Mouse (Mus musculus): ENCODE results near the gene Olfr1157. TPM values are rescaled to one million over a fixed set of nuclear protein-coding genes. Genes with fewer than 3 reads are reported as not detected.

Olfr1157 gene
- polyA plus RNA-seq, 1 experiment = not detected

DNA sequence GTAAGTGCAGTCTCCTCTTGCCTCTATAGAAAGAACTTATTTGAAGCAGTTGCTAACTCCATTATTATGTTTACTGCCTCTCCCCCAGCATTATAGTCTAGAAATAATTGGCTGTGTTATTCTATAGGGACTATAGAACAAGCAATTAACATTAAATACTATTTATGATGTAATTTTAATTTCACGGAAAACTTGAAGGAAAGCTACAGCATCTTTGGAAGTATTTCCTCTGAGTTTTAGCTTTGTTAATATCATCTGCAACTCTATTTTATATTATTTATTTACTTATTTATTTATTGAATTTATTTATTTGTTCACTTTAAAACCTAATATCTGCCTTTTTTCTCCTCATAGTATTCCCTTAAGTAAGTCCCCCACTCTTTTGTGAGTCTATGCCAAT lies 23.1 kb downstream of the Olfr1157 start, which contains the start of gene Olfr1155:
Olfr1155 (minus strand) TSS at position 101 of the 400 bp plus-strand sequence.
- H3K27me3 ChIP-seq (ENCODE audit: control insufficient read depth, insufficient read depth, insufficient read length) = no peaks in the 10 kb centered on the region
- no peaks in the 10 kb centered on the region for H3K36me3 ChIP-seq (ENCODE audit: control insufficient read depth, insufficient read depth)
- H3ac ChIP-seq (ENCODE audit: control insufficient read depth, insufficient read length, low read depth) = no peak within 1 kb of the TSS

More for the DNA sequence above, 23.1 kb downstream of the Olfr1157 start, which contains the start of gene Olfr1155:
- Histone ChIP-seq H3K79me2 (ENCODE audit: control insufficient read depth, insufficient read depth) (no peaks in the 10 kb centered on the region), H3K79me3 (ENCODE audit: low read depth) (no peaks in the 10 kb centered on the region), H3K4me3 (ENCODE audit: insufficient read depth, poor library complexity, severe bottlenecking) (no peak within 1 kb of the TSS)
- TF ChIP-seq CEBPB (IDR thresholded peaks at IDR 0.05; ENCODE audit: low read depth) = no peak

Other genes starting within 250 kb of the Olfr1157 start
- gene Olfr1138, start 228.3 kb downstream of the Olfr1157 start, polyA plus RNA-seq (2012; fragmentation: generic; extraction: Trizol) = not detected
- gene Olfr1140, start 224.5 kb downstream of the Olfr1157 start, polyA plus RNA-seq (2012; fragmentation: generic; extraction: Trizol) = not detected
- gene Olfr1141, start 214.3 kb downstream of the Olfr1157 start, polyA plus RNA-seq (2012; fragmentation: generic; extraction: Trizol) = not detected
- gene Olfr152, start 188.8 kb downstream of the Olfr1157 start, polyA plus RNA-seq (2012; fragmentation: generic; extraction: Trizol) = not detected
- not detected for gene Olfr1143, start 167.7 kb downstream of the Olfr1157 start, polyA plus RNA-seq (2012; fragmentation: generic; extraction: Trizol)
- not detected for gene Olfr1145, start 158.5 kb downstream of the Olfr1157 start, polyA plus RNA-seq (2012; fragmentation: generic; extraction: Trizol)
- gene Olfr1148, start 137.8 kb downstream of the Olfr1157 start, polyA plus RNA-seq (2012; fragmentation: generic; extraction: Trizol) = not detected
- gene Olfr1150-ps1, start 124.3 kb downstream of the Olfr1157 start, polyA plus RNA-seq (2012; fragmentation: generic; extraction: Trizol) = not detected
- not detected for gene Olfr1151, start 112.4 kb downstream of the Olfr1157 start, polyA plus RNA-seq (2012; fragmentation: generic; extraction: Trizol)
- not detected for gene Olfr1152, start 101.8 kb downstream of the Olfr1157 start, polyA plus RNA-seq (2012; fragmentation: generic; extraction: Trizol)
- gene Olfr1153, start 73.3 kb downstream of the Olfr1157 start, polyA plus RNA-seq (2012; fragmentation: generic; extraction: Trizol) = not detected
- gene Olfr1154, start 63.1 kb downstream of the Olfr1157 start, polyA plus RNA-seq (2012; fragmentation: generic; extraction: Trizol) = not detected
- not detected for gene Olfr1155, start 23.2 kb downstream of the Olfr1157 start, polyA plus RNA-seq (2012; fragmentation: generic; extraction: Trizol)
- not detected for gene Olfr1156, start 15.2 kb downstream of the Olfr1157 start, polyA plus RNA-seq (2012; fragmentation: generic; extraction: Trizol)
- gene Olfr74, start 6.4 kb upstream of the Olfr1157 start, polyA plus RNA-seq (2012; fragmentation: generic; extraction: Trizol) = not detected
- gene Olfr1158, start 21.8 kb upstream of the Olfr1157 start, polyA plus RNA-seq (2012; fragmentation: generic; extraction: Trizol) = not detected
- not detected for gene Olfr1160, start 40.0 kb upstream of the Olfr1157 start, polyA plus RNA-seq (2012; fragmentation: generic; extraction: Trizol)
- not detected for gene Olfr1161, start 54.5 kb upstream of the Olfr1157 start, polyA plus RNA-seq (2012; fragmentation: generic; extraction: Trizol)
- gene Olfr73, start 69.4 kb upstream of the Olfr1157 start, polyA plus RNA-seq (2012; fragmentation: generic; extraction: Trizol) = not detected
- not detected for gene Olfr1162, start 82.8 kb upstream of the Olfr1157 start, polyA plus RNA-seq (2012; fragmentation: generic; extraction: Trizol)
- gene Olfr1163, start 103.5 kb upstream of the Olfr1157 start, polyA plus RNA-seq (2012; fragmentation: generic; extraction: Trizol) = not detected
- not detected for gene Olfr1164, start 125.7 kb upstream of the Olfr1157 start, polyA plus RNA-seq (2012; fragmentation: generic; extraction: Trizol)
- gene Olfr1166, start 160.0 kb upstream of the Olfr1157 start, polyA plus RNA-seq (2012; fragmentation: generic; extraction: Trizol) = not detected
- gene Olfr1167, start 186.9 kb upstream of the Olfr1157 start, polyA plus RNA-seq (2012; fragmentation: generic; extraction: Trizol) = not detected
- gene Olfr1168, start 213.6 kb upstream of the Olfr1157 start, polyA plus RNA-seq (2012; fragmentation: generic; extraction: Trizol) = not detected